Mouse (Mus musculus) frontal cortex, adult 2 months (tissue): Measurements from ENCODE around the gene Hectd4. TPM values are rescaled to one million over a fixed set of nuclear protein-coding genes. Genes with fewer than 3 reads are reported as not detected.
"Not testable (repeated sequence)": the region's sequence is repeated elsewhere in the genome, so short reads cannot be mapped to it uniquely, and the experiment has no call there.

Source experiments
- DNase-seq, 2 experiments: peaks; one replicate each; pipeline ENCODE4 v3.0.0; 2022; ENCODE audit warnings: low spot score in 1 of 2; ENCODE audit errors: extremely low spot score in 1 of 2
- polyA plus RNA-seq: library from polyadenylated mRNA; depleted of rRNA; stranded (reverse); fragments of >200 nt; gene quantifications from 2 replicates; pipeline ENCODE4 v1.2.3, GENCODE M21; 2012

The Hectd4 gene
- polyA plus RNA-seq, 1 experiment, result 77.4 TPM

GRCm38 (mm10) chr5:121276808-121277207 is 56.8 kb downstream of the Hectd4 start:
- no peak for DNase-seq

GRCm38 (mm10) chr5:121280456-121280855 is 60.4 kb downstream of the Hectd4 start:
- DNase-seq, result no peak

- no peak for DNase-seq
These were observed 63.0 kb downstream of the Hectd4 start for GRCm38 (mm10) chr5:121283051-121283450.

- no peak for DNase-seq
These were observed 64.8 kb downstream of the Hectd4 start for GRCm38 (mm10) chr5:121284816-121285215.

GRCm38 (mm10) chr5:121287213-121287612 is 67.2 kb downstream of the Hectd4 start:
- no peak for DNase-seq

GRCm38 (mm10) chr5:121290289-121290688 is 70.3 kb downstream of the Hectd4 start:
- no peak for DNase-seq

GRCm38 (mm10) chr5:121292309-121293165 is 72.5 kb downstream of the Hectd4 start:
- DNase-seq, result no peak

- DNase-seq, result no peak
These were observed 85.0 kb downstream of the Hectd4 start for GRCm38 (mm10) chr5:121305009-121305408.

GRCm38 (mm10) chr5:121307620-121308019 is 87.6 kb downstream of the Hectd4 start:
- no peak for DNase-seq

- no peak for DNase-seq
These were observed 91.6 kb downstream of the Hectd4 start for GRCm38 (mm10) chr5:121311576-121311975.

- peak in 1 of 2 experiments; percentile 53 for DNase-seq
These were observed 93.9 kb downstream of the Hectd4 start for GRCm38 (mm10) chr5:121313764-121314474.

- DNase-seq, result no peak
These were observed 106.2 kb downstream of the Hectd4 start for GRCm38 (mm10) chr5:121326079-121326805.

GRCm38 (mm10) chr5:121329333-121330058 is 109.5 kb downstream of the Hectd4 start:
- peak in 1 of 2 experiments; percentile 48 for DNase-seq

- DNase-seq, result not testable (repeated sequence)
These were observed 110.3 kb downstream of the Hectd4 start for GRCm38 (mm10) chr5:121330154-121330816.

- DNase-seq, result no peak
These were observed 111.7 kb downstream of the Hectd4 start for GRCm38 (mm10) chr5:121331731-121332130.

GRCm38 (mm10) chr5:121333976-121334375 is 114.0 kb downstream of the Hectd4 start:
- no peak for DNase-seq

- DNase-seq, result no peak
These were observed 114.4 kb downstream of the Hectd4 start for GRCm38 (mm10) chr5:121334454-121334853.

- no peak for DNase-seq
These were observed 115.4 kb downstream of the Hectd4 start for GRCm38 (mm10) chr5:121335426-121335825.

GRCm38 (mm10) chr5:121336009-121336408 is 116.0 kb downstream of the Hectd4 start:
- no peak for DNase-seq

GRCm38 (mm10) chr5:121336776-121337175 is 116.8 kb downstream of the Hectd4 start:
- no peak for DNase-seq
